Mouse (Mus musculus) c-Kit-positive CD71-positive TER-119-positive erythroid progenitor cells, embryonic 14.5 days (primary cell): ENCODE results near the gene Fndc4.

Experiments used
- DNase-seq: peaks from one replicate; pipeline ENCODE4 v3.0.0-alpha.2; 2013; ENCODE audit warnings: low spot score

Fndc4 gene

GRCm38 (mm10) chr5:31257616-31258015, 38.3 kb downstream of the Fndc4 start:
- DNase-seq: no peak

- DNase-seq: no peak
Observed at GRCm38 (mm10) chr5:31255971-31256370, 39.9 kb downstream of the Fndc4 start.

GRCm38 (mm10) chr5:31255381-31255780, 40.5 kb downstream of the Fndc4 start:
- DNase-seq: no peak

- no peak for DNase-seq
Observed at GRCm38 (mm10) chr5:31254901-31255300, 41.0 kb downstream of the Fndc4 start.

GRCm38 (mm10) chr5:31254452-31254851, 41.4 kb downstream of the Fndc4 start:
- no peak for DNase-seq

GRCm38 (mm10) chr5:31253806-31254205, 42.1 kb downstream of the Fndc4 start:
- DNase-seq: no peak

GRCm38 (mm10) chr5:31252795-31253545, 42.9 kb downstream of the Fndc4 start:
- no peak for DNase-seq

GRCm38 (mm10) chr5:31252151-31252550, 43.7 kb downstream of the Fndc4 start:
- DNase-seq: no peak

- no peak for DNase-seq
Observed at GRCm38 (mm10) chr5:31251541-31252101, 44.3 kb downstream of the Fndc4 start, which contains the start of gene Krtcap3. Krtcap3 (plus strand) TSS chr5:31251691.

GRCm38 (mm10) chr5:31250716-31251115, 45.2 kb downstream of the Fndc4 start:
- DNase-seq: no peak
